Mouse (Mus musculus) limb, embryonic 11.5 days (tissue): Measurements from ENCODE around the gene Larp4. TPM values are rescaled to one million over a fixed set of nuclear protein-coding genes. Genes with fewer than 3 reads are reported as not detected.

ENCODE experiments used
- ATAC-seq: fragments of 200-750 bp; cut with Nextera tagmentation; 2 replicates; pipeline ENCODE4 v1.8.0; 2017; ENCODE audit warnings: low read depth; ENCODE audit not compliant: insufficient number of reproducible peaks, low FRiP score, low TSS enrichment
- DNase-seq: peaks from one replicate; pipeline ENCODE4 v3.0.0-alpha.2; 2015; ENCODE audit warnings: low spot score
- H3K27ac ChIP-seq: fragments of 300-500 bp; sonication (generic); replicated peaks from 2 replicates; pipeline ENCODE4 v1.5.1; 2014; ENCODE audit warnings: low read depth, mild to moderate bottlenecking, low read length
- H3K27me3 ChIP-seq: fragments of 300-500 bp; sonication (generic); 2 replicates; pipeline ENCODE4 v1.6.1; 2014; ENCODE audit warnings: mild to moderate bottlenecking, low read length, mixed read lengths; ENCODE audit not compliant: control insufficient read depth, insufficient read depth
- H3K36me3 ChIP-seq: fragments of 300-500 bp; sonication (generic); 2 replicates; pipeline ENCODE4 v1.6.1; 2014; ENCODE audit warnings: mild to moderate bottlenecking, low read length, moderate library complexity, mixed read lengths; ENCODE audit not compliant: control insufficient read depth, insufficient read depth
- H3K4me1 ChIP-seq: fragments of 300-500 bp; sonication (generic); 2 replicates; pipeline ENCODE4 v1.6.1; 2014; ENCODE audit warnings: low read length, mixed read lengths; ENCODE audit not compliant: control insufficient read depth, insufficient read depth
- H3K4me2 ChIP-seq: fragments of 300-500 bp; sonication (generic); 2 replicates; pipeline ENCODE4 v1.6.1; 2014; ENCODE audit warnings: low read depth, mild to moderate bottlenecking, moderate library complexity; ENCODE audit not compliant: severe bottlenecking
- H3K4me3 ChIP-seq: fragments of 300-500 bp; sonication (generic); 2 replicates; pipeline ENCODE4 v1.5.1; 2014; ENCODE audit warnings: low read depth, low read length
- H3K9ac ChIP-seq: fragments of 300-500 bp; sonication (generic); 2 replicates; pipeline ENCODE4 v1.6.1; 2014; ENCODE audit warnings: mild to moderate bottlenecking, low read length
- H3K9me3 ChIP-seq: fragments of 300-500 bp; sonication (generic); 2 replicates; pipeline ENCODE4 v1.6.1; 2016; ENCODE audit warnings: low read length; ENCODE audit not compliant: control insufficient read depth
- WGBS: fragments of 180-500 bp; shearing (Covaris S2); extraction: QIAGEN DNeasy Blood & Tissue Kit; methylation state at CpG from one replicate; pipeline ENCODE4 v1.1.7; 2014; 5-methylcytosine and 5-hydroxymethylcytosine counted together
- polyA plus RNA-seq: library from polyadenylated mRNA; unstranded; fragments of >200 nt; fragmentation: Nextera tagmentation; extraction: Ambion mirVana; gene quantifications from 2 replicates; pipeline ENCODE4 v1.2.1, GENCODE M21; 2014

Gene Larp4
- polyA plus RNA-seq, 1 experiment from 2014 or later: 37.4 TPM

DNA sequence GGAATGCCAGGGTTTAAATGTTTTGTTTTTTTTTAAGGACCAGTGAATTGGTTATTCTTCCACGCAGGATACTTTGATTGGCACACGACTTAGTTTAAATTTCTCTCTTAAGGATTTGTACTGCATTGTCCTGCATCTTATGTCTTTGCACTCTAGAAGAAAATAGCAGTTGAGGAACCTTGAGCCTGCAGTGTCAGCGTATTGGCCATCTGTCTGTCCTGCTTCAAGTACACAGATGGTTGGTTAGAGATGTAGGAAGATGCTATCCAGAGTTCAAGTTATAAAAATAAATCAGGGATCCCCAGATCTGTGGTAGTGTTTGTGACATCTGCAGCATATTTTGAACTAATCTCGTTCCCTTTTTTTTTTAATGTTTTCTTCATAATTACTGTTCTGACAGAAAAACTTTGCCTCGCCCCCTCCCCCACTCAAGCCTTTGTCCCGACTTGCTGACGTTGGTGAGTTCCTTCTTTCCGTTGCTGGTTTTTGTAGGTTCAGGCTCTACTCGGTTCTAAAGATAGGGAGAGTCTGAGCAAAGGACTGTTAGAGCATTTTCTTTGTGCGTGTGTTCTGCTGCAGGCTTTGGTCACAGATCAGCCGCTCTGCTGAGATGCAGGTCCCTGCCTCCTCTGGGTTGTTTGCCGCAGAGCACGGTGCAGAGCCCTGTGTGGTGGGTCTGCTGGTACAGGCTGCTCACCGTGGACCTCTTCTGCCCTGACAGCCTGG lies 70.8 kb downstream of the Larp4 start:
- ATAC-seq (no peak), DNase-seq (peak; percentile 32)
- peak overlapping the region; percentile 19; the same call in 1 of the 2 replicates for H3K9ac ChIP-seq
- H3K9me3 ChIP-seq: no peaks in the 10 kb centered on the region
- H3K36me3 ChIP-seq: no peaks in the 10 kb centered on the region
- H3K4me2 ChIP-seq: peak overlapping the region; percentile 74; the same call in 1 of the 2 replicates
- 42% methylated on average over 14 of the region's 14 CpGs for WGBS
- H3K27ac ChIP-seq: no peak overlapping the region
- H3K4me3 ChIP-seq: no peak overlapping the region
- H3K27me3 ChIP-seq: no peaks in the 10 kb centered on the region
- peaks cover 5% of the 10 kb centered on the region; the same call in 1 of the 2 replicates for H3K4me1 ChIP-seq

DNA sequence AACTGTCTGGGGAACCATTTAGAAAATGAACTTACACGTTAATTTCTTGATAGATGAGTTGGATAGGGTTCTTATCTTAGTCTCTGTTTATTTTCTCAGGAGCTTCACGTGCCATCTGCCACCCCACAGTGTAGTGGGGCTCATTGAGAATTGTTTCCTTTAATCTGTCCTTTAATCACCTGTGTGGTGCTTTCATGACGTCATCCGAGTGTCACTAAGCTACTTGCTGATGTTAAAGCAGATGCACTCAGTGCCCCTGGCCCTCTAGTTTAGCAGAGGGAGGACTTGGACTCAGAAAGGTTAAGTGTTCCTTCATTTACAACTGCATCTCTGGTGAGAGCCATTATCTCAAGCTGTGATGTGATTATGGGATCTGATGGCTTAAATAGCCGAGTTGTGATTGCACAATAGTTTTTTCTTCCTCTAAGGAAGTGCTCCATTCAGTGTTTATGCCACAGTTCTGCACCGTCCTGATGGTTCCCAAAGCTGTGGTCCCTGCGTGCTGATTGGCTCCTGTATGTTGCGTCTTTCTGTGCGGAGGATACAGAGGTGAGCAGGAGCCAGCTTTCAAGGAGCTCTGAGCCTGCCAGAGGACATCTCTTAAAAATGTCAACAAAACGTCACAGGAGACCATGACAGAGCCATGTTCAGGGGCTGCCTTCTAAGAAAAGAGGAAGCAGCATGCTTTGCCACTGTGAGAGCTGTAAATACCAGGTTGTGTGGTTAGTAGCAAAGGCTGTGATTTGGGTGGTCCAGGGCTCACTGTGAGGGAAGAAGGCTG lies 71.6 kb downstream of the Larp4 start:
- Histone ChIP-seq H3K27me3 (no peaks in the 10 kb centered on the region), H3K27ac (no peak overlapping the region), H3K9ac (peak overlapping the region; percentile 19; the same call in 1 of the 2 replicates), H3K9me3 (no peaks in the 10 kb centered on the region), H3K4me1 (peaks cover 5% of the 10 kb centered on the region; the same call in 1 of the 2 replicates), H3K4me2 (no peak overlapping the region), H3K36me3 (no peaks in the 10 kb centered on the region), H3K4me3 (no peak overlapping the region)
- ATAC-seq: no peak
- 47% methylated on average over 10 of the region's 10 CpGs for WGBS
- DNase-seq: no peak

DNA sequence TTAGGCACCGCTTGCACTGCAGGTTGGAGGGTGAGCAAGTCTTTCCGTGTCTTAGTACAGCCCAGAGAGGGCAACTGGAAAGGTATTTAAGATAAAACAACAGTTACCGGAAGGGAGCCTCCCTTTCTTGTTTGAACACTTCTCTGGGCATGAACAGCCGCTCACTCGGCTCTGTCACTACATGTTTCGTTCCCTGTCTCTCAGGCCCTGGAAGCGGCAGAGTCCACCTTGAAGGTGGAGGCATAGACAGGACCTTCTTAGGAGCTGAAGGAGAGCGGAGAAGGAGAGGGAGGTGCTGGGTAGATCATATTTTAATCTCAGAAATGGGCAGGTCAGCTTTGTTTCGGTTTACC lies 72.2 kb downstream of the Larp4 start:
- Histone ChIP-seq H3K36me3 (0 out of 2 replicates have a peak, but pooled peaks cover 2% of the 10 kb centered on the region), H3K9me3 (no peaks in the 10 kb centered on the region), H3K4me3 (no peak overlapping the region), H3K4me2 (no peak overlapping the region), H3K27ac (no peak overlapping the region), H3K4me1 (peaks cover 5% of the 10 kb centered on the region; the same call in 1 of the 2 replicates), H3K9ac (no peak overlapping the region), H3K27me3 (no peaks in the 10 kb centered on the region)
- 85% methylated on average over 9 of the region's 9 CpGs for WGBS
- ATAC-seq: no peak
- no peak for DNase-seq

DNA sequence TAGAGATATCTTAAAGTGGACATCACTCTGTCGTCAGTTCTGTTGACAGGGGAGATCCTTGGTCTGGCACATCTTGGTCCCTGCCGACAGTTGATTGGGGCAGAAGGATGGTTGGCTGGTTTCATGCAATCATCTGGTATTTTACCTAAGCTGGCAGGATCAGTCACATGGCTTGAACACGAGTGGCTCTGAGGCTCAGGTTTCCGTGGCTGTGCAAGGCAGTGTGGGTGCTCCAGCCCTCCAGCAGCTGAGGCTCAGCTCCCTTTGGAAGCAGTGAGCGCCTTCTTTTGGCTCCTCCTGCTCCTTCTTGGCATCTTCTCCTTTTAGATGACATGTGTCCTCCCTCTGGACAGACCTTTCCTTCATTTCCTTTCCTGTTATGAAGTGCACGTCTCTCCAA lies 75.7 kb downstream of the Larp4 start:
- Histone ChIP-seq H3K27ac (no peak overlapping the region), H3K36me3 (peaks cover 4% of the 10 kb centered on the region), H3K4me3 (no peak overlapping the region), H3K9ac (no peak overlapping the region), H3K27me3 (no peaks in the 10 kb centered on the region), H3K4me1 (peaks cover 3% of the 10 kb centered on the region; the same call in 1 of the 2 replicates), H3K9me3 (no peaks in the 10 kb centered on the region), H3K4me2 (no peak overlapping the region)
- ATAC-seq (no peak), DNase-seq (no peak)
- 65% methylated on average over 6 of the region's 6 CpGs for WGBS

DNA sequence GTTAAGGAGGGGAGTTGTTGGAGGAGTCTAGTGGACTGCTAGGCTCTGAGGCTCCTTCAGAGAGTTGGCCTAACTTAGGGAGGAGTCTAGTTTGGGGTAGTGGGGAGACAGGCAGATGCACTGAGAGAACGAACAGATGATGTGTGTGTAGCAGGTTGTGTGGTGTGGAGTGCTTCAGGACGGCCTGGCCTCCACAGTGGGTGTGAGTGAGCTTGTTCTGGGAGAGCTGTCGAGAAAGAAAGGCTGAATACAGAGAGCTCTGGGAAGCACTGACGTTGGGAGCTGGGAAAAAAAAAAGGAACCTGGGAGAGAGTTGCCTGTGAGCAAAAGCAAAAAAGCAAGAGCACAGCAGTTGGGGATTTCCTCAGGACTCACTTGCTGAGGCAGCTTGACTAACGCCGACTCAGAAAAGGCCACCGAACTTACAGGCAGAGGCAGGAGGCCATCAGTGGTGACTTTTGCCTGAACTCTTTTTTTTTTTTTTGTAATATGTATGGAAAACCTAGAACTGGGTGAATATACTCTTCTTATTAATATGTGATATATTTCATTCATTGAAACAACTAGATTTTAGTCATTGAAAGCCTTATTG lies 79.7 kb downstream of the Larp4 start:
- H3K4me3 ChIP-seq: no peak overlapping the region
- peaks cover 4% of the 10 kb centered on the region for H3K36me3 ChIP-seq
- no peaks in the 10 kb centered on the region for H3K27me3 ChIP-seq
- DNase-seq: no peak
- H3K9me3 ChIP-seq: no peaks in the 10 kb centered on the region
- no peak overlapping the region for H3K9ac ChIP-seq
- H3K4me2 ChIP-seq: no peak overlapping the region
- H3K27ac ChIP-seq: no peak overlapping the region
- no peaks in the 10 kb centered on the region for H3K4me1 ChIP-seq
- ATAC-seq: no peak
- 91% methylated on average over 7 of the region's 7 CpGs for WGBS

DNA sequence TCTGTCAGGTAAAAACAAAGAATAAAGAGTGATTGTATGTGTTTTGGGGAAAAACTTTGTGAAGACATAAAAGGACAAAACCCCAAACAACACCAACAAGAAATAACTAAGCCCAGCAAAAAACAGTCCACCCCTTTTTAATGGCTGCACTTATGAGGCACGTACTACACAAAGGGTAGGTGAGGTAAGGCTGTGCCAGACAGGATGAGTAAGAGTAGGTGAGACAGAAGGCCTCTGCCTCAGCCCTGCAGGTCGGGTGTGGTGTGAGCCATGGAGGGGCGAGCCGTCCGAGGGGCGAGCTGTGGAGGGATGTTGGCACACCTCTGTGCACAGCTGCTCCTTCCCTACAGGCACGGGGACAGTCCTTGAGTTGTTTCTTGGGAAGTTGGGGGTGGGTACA lies 81.1 kb downstream of the Larp4 start:
- H3K4me1 ChIP-seq: no peaks in the 10 kb centered on the region
- no peak overlapping the region for H3K9ac ChIP-seq
- H3K4me2 ChIP-seq: no peak overlapping the region
- WGBS: 73% methylated on average over 7 of the region's 7 CpGs
- DNase-seq (no peak), ATAC-seq (no peak)
- no peaks in the 10 kb centered on the region for H3K27me3 ChIP-seq
- no peak overlapping the region for H3K27ac ChIP-seq
- H3K9me3 ChIP-seq: no peaks in the 10 kb centered on the region
- no peak overlapping the region for H3K4me3 ChIP-seq
- H3K36me3 ChIP-seq: peaks cover 4% of the 10 kb centered on the region

DNA sequence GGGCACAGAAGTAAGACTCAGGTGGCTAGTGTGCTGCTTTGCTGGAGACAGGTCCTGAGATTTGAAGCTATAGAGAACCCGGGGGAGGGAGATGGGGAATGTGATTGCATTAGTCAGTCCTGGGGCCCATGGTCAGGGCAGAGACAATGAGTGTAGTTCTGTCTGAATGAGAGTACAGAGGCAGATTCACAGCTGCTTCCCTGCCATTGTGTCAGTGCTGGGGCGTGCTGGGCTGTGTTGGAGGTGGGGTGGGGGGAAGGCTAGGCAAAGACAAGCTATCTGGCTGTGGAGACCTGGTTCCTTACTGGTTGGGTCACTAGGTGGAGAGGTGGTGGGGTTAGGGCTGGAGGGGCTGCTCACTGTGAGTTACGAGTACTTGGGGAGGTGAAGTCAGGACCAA lies 82.9 kb downstream of the Larp4 start:
- Histone ChIP-seq H3K4me3 (no peak overlapping the region), H3K9ac (no peak overlapping the region), H3K9me3 (no peaks in the 10 kb centered on the region), H3K4me2 (no peak overlapping the region), H3K27ac (no peak overlapping the region), H3K4me1 (no peaks in the 10 kb centered on the region), H3K27me3 (no peaks in the 10 kb centered on the region), H3K36me3 (peaks cover 2% of the 10 kb centered on the region)
- WGBS: 78% methylated on average over 3 of the region's 3 CpGs
- DNase-seq (no peak), ATAC-seq (no peak)

DNA sequence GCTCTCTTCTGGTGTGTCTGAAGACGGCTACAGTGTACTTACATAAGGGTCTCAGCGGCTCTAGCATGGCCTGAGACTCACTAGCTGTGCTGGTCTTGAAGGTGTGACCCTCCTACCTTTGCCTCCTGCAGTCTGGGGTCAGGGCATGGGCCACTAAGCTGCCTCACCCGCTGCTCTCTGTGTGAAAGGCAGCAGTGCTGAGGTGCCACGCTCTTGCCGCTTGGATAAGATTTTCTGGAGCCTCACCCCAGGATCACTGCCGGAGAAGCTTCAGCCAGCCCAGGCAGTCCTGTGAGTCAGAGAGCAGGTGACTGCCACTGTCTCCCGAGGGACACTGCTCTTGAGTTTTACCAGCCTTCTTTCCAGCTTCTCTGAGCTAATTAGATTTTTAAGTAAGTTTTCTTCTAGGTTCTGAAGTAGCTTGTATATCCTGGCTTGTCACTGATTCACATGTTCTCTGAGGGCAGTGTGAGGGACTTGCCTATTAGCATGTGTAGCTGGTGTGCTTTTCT lies 86.6 kb downstream of the Larp4 start:
- H3K9me3 ChIP-seq: no peaks in the 10 kb centered on the region
- no peak overlapping the region for H3K4me3 ChIP-seq
- ATAC-seq (no peak), DNase-seq (no peak)
- no peaks in the 10 kb centered on the region for H3K36me3 ChIP-seq
- no peaks in the 10 kb centered on the region for H3K27me3 ChIP-seq
- no peaks in the 10 kb centered on the region for H3K4me1 ChIP-seq
- no peak overlapping the region for H3K4me2 ChIP-seq
- no peak overlapping the region for H3K9ac ChIP-seq
- H3K27ac ChIP-seq: no peak overlapping the region
- WGBS: 91% methylated on average over 7 of the region's 7 CpGs
